Mouse (Mus musculus): ENCODE data around the gene Casc1.
"Not testable (repeated sequence)": the region's sequence is repeated elsewhere in the genome, so short reads cannot be mapped to it uniquely, and the experiment has no call there.

Casc1 gene

DNA sequence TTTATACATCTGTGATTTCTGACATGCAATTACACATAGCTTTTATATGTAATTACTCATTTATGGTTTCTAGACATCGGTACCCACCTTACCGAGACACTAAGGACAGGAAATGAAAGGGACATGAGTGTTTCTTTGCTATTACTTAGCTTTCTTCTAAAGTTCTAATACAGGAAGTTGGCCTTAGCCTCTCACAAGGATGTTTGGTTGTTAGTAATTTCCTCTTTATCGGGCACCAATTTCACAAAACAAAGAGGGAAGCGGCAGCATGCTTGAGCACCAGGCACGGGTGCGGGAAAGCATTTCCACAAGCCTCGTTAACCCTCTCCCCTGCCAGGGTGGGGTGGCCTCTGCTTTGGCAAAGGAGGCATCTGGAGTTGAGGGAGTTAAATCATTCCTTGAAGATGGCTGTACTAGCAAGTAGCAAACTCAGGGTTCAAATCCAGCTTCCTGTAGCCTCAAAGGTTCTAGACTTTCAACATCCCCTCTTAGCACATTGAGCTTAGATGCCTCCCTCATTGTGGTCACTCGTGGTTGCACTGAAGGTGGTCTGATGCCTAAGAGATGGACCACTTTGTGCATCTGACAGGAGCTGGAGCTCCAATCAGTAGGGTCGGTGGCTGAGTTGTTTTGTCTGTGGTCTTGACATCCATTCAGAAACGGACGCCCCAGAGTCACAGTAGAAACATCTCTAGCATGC, 70.9 kb downstream of the Casc1 start:
- in situ Hi-C loops (cut with MboI, MseI) = loop anchor here (5.0 kb wide), 1 partner anchor 47 kb away; no protein-coding TSS in a partner anchor

DNA sequence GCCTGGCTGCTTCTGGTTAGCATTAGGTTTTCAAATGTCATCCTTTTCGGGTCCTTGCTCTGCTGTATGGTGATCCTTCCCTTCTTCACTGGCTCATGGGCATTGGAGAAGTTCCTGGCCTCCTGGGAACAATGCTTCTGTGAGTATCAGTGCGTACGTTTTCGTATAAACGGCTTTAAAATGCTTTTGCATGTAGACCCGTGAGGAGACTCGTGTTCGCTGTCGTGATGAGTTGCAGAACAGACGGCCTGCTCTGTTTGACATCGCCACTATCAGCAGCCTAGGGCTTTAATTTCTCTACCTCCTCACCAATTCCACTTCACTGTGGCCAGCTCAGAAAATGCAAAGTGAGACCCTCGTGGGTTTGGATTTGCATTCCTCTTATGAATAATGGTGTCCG, 71.6 kb downstream of the Casc1 start:
- in situ Hi-C loops (cut with MboI, MseI) = loop anchor here (5.0 kb wide), 1 partner anchor 48 kb away; no protein-coding TSS in a partner anchor

DNA sequence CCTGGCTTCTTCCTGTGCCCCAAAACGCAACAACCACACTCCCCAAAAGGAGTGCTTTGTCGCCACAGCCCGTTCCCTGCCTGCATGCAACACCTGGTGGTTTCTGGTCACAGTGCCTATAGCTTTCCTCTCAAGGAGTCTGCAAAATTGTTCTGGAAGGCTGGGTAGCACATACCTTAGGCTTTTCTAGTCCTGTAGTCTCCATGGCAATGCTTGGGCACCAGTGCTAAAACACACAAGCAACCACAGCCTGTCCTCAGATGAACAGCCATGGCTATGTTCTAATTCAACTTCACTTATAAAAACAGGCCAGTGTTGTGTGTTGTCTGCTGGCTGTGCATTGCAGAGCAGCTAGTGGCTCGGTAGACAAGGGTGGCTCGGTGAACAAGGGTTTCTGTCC, 74.0 kb downstream of the Casc1 start:
- in situ Hi-C loops (cut with MboI, MseI) = loop anchor here (5.0 kb wide), 1 partner anchor 50 kb away; no protein-coding TSS in a partner anchor

DNA sequence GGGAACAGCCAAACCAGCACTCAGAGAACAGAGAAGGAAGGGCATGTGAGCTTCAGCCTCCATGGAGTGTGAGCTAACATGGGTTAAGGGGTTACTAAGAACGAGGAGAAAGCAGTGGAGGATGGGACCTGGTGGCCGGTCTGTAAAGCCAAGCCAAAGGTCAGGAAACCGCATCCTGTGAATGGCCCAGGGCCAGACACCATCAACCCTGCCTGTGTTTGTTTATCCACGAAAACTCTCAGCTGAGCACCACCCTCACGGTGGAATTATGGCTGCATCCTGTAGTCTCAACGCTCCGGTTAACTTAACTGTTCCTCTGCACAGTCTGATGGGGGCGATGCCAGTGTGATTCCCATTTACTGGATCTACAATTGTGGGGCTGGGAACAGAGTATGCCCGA, 75.0 kb downstream of the Casc1 start:
- in situ Hi-C loops (cut with MboI, MseI) = loop anchor here (5.0 kb wide), 1 partner anchor 51 kb away; no protein-coding TSS in a partner anchor

GRCm38 (mm10) chr6:145135295-145135694, 75.5 kb downstream of the Casc1 start:
- in situ Hi-C loops (cut with MboI, MseI) = loop anchor here (5.0 kb wide), 1 partner anchor 52 kb away; no protein-coding TSS in a partner anchor

DNA sequence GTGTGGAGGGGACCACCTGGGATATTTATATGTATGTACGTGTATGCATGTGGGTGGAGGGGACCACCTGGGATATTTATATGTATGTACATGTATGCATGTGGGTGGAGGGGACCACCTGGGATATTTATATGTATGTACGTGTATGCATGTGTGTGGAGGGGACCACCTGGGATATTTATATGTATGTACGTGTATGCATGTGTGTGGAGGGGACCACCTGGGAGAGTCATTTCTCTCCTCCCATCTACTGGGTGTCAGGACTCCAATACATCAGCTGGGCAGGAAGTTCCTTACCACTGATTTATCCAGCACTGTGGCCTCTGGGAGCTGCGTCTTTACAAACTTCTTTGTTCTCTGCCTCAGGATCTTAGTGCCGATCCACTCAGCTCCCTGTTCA, 77.8 kb downstream of the Casc1 start:
- in situ Hi-C loops (cut with MboI, MseI) = not testable (repeated sequence)

DNA sequence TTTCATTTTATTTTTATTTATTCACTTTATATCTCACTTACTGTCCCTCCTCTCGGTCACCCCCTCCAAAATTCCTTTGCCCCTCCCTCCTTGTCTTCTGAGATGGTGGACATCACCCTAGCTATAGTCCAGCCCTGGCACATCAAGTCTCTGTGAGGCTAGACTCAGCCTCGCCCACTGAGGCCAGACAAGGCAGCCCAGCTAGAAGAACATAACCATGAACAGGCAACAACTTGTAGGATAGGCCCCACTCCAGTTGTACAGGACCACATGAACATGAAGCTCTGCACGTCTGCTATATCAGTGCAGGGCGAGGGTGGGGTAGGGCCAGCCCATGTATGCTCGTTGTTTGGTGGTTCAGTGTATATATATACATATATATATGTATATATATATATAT, 78.8 kb downstream of the Casc1 start:
- in situ Hi-C loops (cut with MboI, MseI) = no loop called here

DNA sequence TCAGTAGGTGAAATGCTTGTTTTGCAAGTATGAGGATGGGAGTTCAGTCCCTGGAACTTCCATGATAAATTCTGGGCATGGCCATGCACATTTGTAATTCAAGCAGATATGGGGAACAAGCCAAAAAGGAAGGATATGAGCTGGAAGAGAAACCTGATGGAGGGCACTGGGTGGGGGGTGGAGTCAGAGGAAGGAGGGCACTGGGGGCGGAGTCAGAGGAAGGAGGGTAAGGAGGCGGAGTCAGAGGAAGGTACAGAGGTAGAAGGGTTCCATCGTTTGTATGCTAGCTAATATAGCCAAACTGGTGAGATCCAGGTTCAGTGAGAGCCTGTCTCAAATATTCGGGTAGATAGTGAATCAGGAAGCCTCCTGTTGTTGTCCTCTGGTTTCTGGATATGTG, 81.2 kb downstream of the Casc1 start:
- in situ Hi-C loops (cut with MboI, MseI) = no loop called here

GRCm38 (mm10) chr6:145127652-145128051, 83.2 kb downstream of the Casc1 start:
- in situ Hi-C loops (cut with MboI, MseI) = no loop called here

DNA sequence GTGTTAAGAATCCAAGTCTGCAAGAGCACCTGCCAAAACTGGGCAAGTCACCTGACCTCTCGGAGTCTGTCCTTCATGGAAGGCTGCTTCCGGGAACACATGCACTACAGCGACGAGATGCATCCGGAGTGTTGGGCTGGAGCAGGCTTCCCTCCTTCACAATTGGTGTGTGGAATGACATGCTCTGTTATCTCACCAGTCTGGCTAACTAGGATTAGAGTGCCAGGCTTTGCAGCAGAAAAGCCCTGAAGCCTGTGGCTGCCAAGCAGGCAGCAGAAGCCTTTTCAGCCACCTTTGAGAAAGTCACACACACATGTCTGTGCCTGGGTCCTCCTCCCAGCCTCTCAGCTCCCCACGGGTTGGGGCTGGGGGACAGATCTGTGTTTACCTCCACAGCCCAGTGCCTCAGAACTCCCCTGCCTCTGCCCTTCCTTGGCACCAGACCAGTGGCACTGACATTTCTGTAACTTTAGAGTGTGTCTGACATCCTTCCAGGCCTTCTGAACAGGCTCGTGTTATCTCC, 85.2 kb downstream of the Casc1 start:
- in situ Hi-C loops (cut with MboI, MseI) = no loop called here
